Mouse (Mus musculus) kidney, embryonic 14.5 days (tissue): ENCODE data around the gene Laptm5. TPM values are rescaled to one million over a fixed set of nuclear protein-coding genes. Genes with fewer than 3 reads are reported as not detected.

Experiments used
- ATAC-seq: fragments of 200-750 bp; cut with Nextera tagmentation; 2 replicates; pipeline ENCODE4 v1.8.0; 2017; ENCODE audit warnings: moderate number of reproducible peaks, mild to moderate bottlenecking, moderate TSS enrichment, moderate library complexity; ENCODE audit not compliant: low FRiP score, low TSS enrichment
- H3K27ac ChIP-seq: fragments of 300-500 bp; sonication (generic); 2 replicates; pipeline ENCODE4 v1.5.1; 2014; ENCODE audit warnings: low read depth, mild to moderate bottlenecking, low read length, moderate library complexity, mixed read lengths
- H3K27me3 ChIP-seq: fragments of 300-500 bp; sonication (generic); 2 replicates; pipeline ENCODE4 v1.6.1; 2014; ENCODE audit warnings: mild to moderate bottlenecking, low read length; ENCODE audit not compliant: control insufficient read depth, insufficient read depth
- H3K36me3 ChIP-seq: fragments of 300-500 bp; sonication (generic); 2 replicates; pipeline ENCODE4 v1.6.1; 2014; ENCODE audit warnings: low read length, mixed read lengths; ENCODE audit not compliant: control insufficient read depth, insufficient read depth
- H3K4me1 ChIP-seq: fragments of 300-500 bp; sonication (generic); 2 replicates; pipeline ENCODE4 v1.6.1; 2014; ENCODE audit warnings: low read length, mixed read lengths; ENCODE audit not compliant: control insufficient read depth, insufficient read depth
- H3K4me2 ChIP-seq: fragments of 300-500 bp; sonication (generic); replicated peaks from 2 replicates; pipeline ENCODE4 v1.6.1; 2014; ENCODE audit warnings: low read depth, mild to moderate bottlenecking, low read length
- H3K4me3 ChIP-seq: fragments of 300-500 bp; sonication (generic); 2 replicates; pipeline ENCODE4 v1.5.1; 2014; ENCODE audit warnings: mild to moderate bottlenecking, low read length
- H3K9ac ChIP-seq: fragments of 300-500 bp; sonication (generic); 2 replicates; pipeline ENCODE4 v1.6.1; 2014; ENCODE audit warnings: low read depth, mild to moderate bottlenecking, low read length, moderate library complexity
- H3K9me3 ChIP-seq: fragments of 300-500 bp; sonication (generic); 2 replicates; pipeline ENCODE4 v1.6.1; 2016; ENCODE audit warnings: low read length; ENCODE audit not compliant: control insufficient read depth
- WGBS: fragments of 180-500 bp; shearing (Covaris S2); extraction: QIAGEN DNeasy Blood & Tissue Kit; methylation state at CpG from one replicate; pipeline ENCODE4 v1.1.7; 2014; 5-methylcytosine and 5-hydroxymethylcytosine counted together
- polyA plus RNA-seq: library from polyadenylated mRNA; unstranded; fragments of >200 nt; fragmentation: Nextera tagmentation; extraction: Ambion mirVana; gene quantifications from 2 replicates; pipeline ENCODE4 v1.2.1, GENCODE M21; 2014

Gene Laptm5
- polyA plus RNA-seq, 1 experiment from 2014 or later, result 29.5 TPM

GRCm38 (mm10) chr4:130984416-130985182, 71.7 kb downstream of the Laptm5 start:
- Histone ChIP-seq H3K4me1 (no peaks in the 10 kb centered on the region), H3K36me3 (no peaks in the 10 kb centered on the region), H3K27ac (no peak overlapping the region), H3K27me3 (no peaks in the 10 kb centered on the region), H3K4me2 (no peak overlapping the region), H3K4me3 (no peak overlapping the region), H3K9me3 (no peaks in the 10 kb centered on the region), H3K9ac (no peak overlapping the region)
- WGBS, result 54% methylated on average over 17 of the region's 17 CpGs
- ATAC-seq, result no peak

Other genes starting within 250 kb of the Laptm5 start
- gene Pum1, start 249.8 kb upstream of the Laptm5 start, polyA plus RNA-seq, result 83.2 and 117 TPM in 2 replicates
- gene Sdc3, start 120.6 kb upstream of the Laptm5 start, polyA plus RNA-seq, result 9.6 and 15.8 TPM in 2 replicates
- gene Matn1, start 31.3 kb downstream of the Laptm5 start, polyA plus RNA-seq, result 0.41 and 0.44 TPM in 2 replicates